Mouse (Mus musculus) G1E (cell line): ENCODE results near the gene Soat2.

Source experiments
- CTCF ChIP-seq: IDR thresholded peaks from 2 replicates; pipeline ENCODE4 v1.5.1; 2012; ENCODE audit warnings: low read depth, low read length, inconsistent platforms, mixed read lengths
- GATA1 ChIP-seq: IDR thresholded peaks from 2 replicates; pipeline ENCODE4 v1.6.1; 2012; ENCODE audit warnings: borderline replicate concordance, low read length, inconsistent platforms, mixed read lengths
- GATA2 ChIP-seq: IDR thresholded peaks from 2 replicates; pipeline ENCODE4 v1.6.1; 2012; ENCODE audit warnings: low read depth, low read length, inconsistent platforms, borderline replicate concordance
- TAL1 ChIP-seq: conservative IDR thresholded peaks from 2 replicates; pipeline ENCODE4 v1.6.1; 2012; ENCODE audit warnings: low read depth, low read length, inconsistent platforms, mixed read lengths

DNA sequence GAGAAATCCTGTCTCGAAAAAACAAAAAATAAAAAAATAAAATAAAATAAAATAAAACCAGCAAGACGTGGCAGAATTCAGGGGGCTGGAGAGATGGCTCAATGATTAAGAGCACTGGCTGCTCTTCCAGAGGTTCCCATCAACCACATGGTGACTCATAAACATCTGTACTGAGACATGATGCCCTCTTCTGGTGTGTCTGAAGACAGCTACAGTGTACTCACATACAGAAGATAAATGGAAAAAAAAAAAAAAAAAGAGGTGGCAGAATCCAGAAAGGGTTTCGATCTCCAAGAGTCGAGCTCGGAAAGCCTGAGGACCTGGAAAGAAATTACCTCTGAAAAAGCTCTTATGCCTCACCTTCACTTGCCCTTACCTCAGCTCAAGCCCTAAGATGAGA is 9.2 kb upstream of the Soat2 start:
- TF ChIP-seq CTCF = no peak
- no peak for TF ChIP-seq GATA1
- no peak for TF ChIP-seq GATA2
- TF ChIP-seq TAL1 = no peak
